Comparison of ENCODE assay signal across 22 mouse cellular contexts in the genomic region with DNA sequence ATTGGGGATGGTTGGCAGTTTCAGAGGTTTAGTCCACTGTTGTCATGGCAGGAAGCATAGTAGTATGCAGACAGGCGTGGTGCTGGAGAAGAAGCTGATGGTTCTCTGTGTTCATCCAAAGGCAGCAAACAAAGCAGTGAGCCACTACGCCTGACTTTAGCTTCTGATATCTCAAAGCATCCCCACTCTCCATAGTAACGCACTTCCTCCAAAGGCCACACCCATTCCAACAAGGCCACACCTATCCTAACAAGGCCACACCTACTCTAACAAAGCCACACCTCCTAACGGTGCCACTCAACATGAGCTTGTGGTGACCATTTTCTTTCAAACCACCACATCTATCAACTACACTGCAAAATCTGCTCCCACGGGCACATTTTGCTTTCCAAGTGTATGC. TPM values are rescaled to one million over a fixed set of nuclear protein-coding genes. Genes with fewer than 3 reads are reported as not detected.
"Had no signal": no experiment of that assay in that cellular context is flagged by ENCODE, and none has a peak within 500 bp of the region (broad histone marks: within the 10 kb centered on the region; RNA-seq: fewer than 3 reads in every experiment).

No protein-coding gene starts in this region.

- H3K9me3 ChIP-seq: limb, embryonic 15.5 days; liver, embryonic 15.5 days; midbrain, embryonic 12.5 days; neural tube, embryonic 13.5 days; stomach, embryonic 15.5 days had no signal

- H3K4me1 ChIP-seq: limb, embryonic 15.5 days; midbrain, embryonic 12.5 days; neural tube, embryonic 13.5 days; stomach, embryonic 15.5 days had no signal

- H3K9ac ChIP-seq: limb, embryonic 15.5 days; liver, embryonic 15.5 days; lung, embryonic 14.5 days; midbrain, embryonic 12.5 days; neural tube, embryonic 13.5 days; stomach, embryonic 15.5 days had no signal

- H3K36me3 ChIP-seq: limb, embryonic 15.5 days; liver, embryonic 15.5 days; midbrain, embryonic 12.5 days; neural tube, embryonic 13.5 days; stomach, embryonic 15.5 days had no signal

- H3K4me2 ChIP-seq: limb, embryonic 15.5 days; liver, embryonic 15.5 days; lung, embryonic 14.5 days; midbrain, embryonic 12.5 days; neural tube, embryonic 13.5 days; stomach, embryonic 15.5 days had no signal

- H3K4me3 ChIP-seq: limb, embryonic 15.5 days; liver, embryonic 15.5 days; megakaryocyte, embryonic 14.5 days; midbrain, embryonic 12.5 days; neural tube, embryonic 13.5 days; stomach, embryonic 15.5 days had no signal

- H3K27ac ChIP-seq: kidney, postnatal 0 days; limb, embryonic 15.5 days; liver, embryonic 15.5 days; midbrain, embryonic 12.5 days; neural tube, embryonic 13.5 days; stomach, embryonic 15.5 days had no signal

- DNase-seq: kidney, adult 9 months; kidney, postnatal 36 days; layer of hippocampus, adult 9-11 months; layer of hippocampus, postnatal 36 days; lung, embryonic 14.5 days; lung, postnatal 10 days; lung, postnatal 4 days; right cerebral cortex, postnatal 14 days; thymus, postnatal 4 days had no signal

- H3K27me3 ChIP-seq: limb, embryonic 15.5 days; liver, embryonic 15.5 days; megakaryocyte, embryonic 14.5 days; midbrain, embryonic 12.5 days; neural tube, embryonic 13.5 days; stomach, embryonic 15.5 days had no signal

- ATAC-seq: midbrain, embryonic 16.5 days had no signal

RNA-seq across cellular contexts. Expression of gene Gm37419, which starts 45.0 kb away (rescaled TPM):
- total RNA-seq: layer of hippocampus, adult 18-20 months; layer of hippocampus, postnatal 36 days; left cerebral cortex, adult 8-10 months; left cerebral cortex, postnatal 25 days had no signal
- polyA plus RNA-seq: kidney, postnatal 0 days; limb, embryonic 11.5 days; limb, embryonic 15.5 days; liver, embryonic 15.5 days; lung, embryonic 14.5 days; midbrain, embryonic 12.5 days; midbrain, embryonic 16.5 days; neural tube, embryonic 13.5 days; spleen, adult 2 months; stomach, embryonic 15.5 days had no signal
